Mouse (Mus musculus): ENCODE measurements around the gene Gins3. TPM values are rescaled to one million over a fixed set of nuclear protein-coding genes. Genes with fewer than 3 reads are reported as not detected.

Gene Gins3
- polyA plus RNA-seq (2012; rRNA removed): 7.2 and 9.3 TPM in 2 replicates

GRCm38 (mm10) chr8:95633262-95634062, at the start of gene Gins3:
TSS of gene Gins3 (plus strand) at chr8:95633453.
- DNase-seq: peak; percentile 93
- H3K36me3 ChIP-seq (ENCODE audit: control insufficient read depth, insufficient read depth, low read length): no peaks in the 10 kb centered on the region; the same call in 1 of the 2 replicates
- no peaks in the 10 kb centered on the region for H3K27me3 ChIP-seq (ENCODE audit: control insufficient read depth, insufficient read depth, low read length)
- TF ChIP-seq POLR2A (IDR thresholded peaks at IDR 0.05; ENCODE audit: control insufficient read depth, extremely low read depth, insufficient read depth, low read length, poor library complexity) (peak; percentile 28; the same call in 1 of the 2 replicates), CTCF (IDR thresholded peaks at IDR 0.05; ENCODE audit: borderline replicate concordance, control insufficient read depth, extremely low read depth, insufficient read depth, low read length, poor library complexity) (no peak)
- no peak within 1 kb of the TSS for H3K27ac ChIP-seq (ENCODE audit: control insufficient read depth, insufficient read depth, low read length)
- peak within 1 kb of the TSS; percentile 67 for H3K4me3 ChIP-seq (ENCODE audit: control insufficient read depth, insufficient read depth, low read length)
- WGBS: 2% methylated on average over 52 of the region's 52 CpGs
- peaks cover 6% of the 10 kb centered on the region for H3K4me1 ChIP-seq (replicated peaks; ENCODE audit: control insufficient read depth, insufficient read depth, low read length)

- H3K27me3 ChIP-seq (ENCODE audit: control insufficient read depth, insufficient read depth, low read length): no peaks in the 10 kb centered on the region
- TF ChIP-seq CTCF (IDR thresholded peaks at IDR 0.05; ENCODE audit: borderline replicate concordance, control insufficient read depth, extremely low read depth, insufficient read depth, low read length, poor library complexity) (no peak), POLR2A (IDR thresholded peaks at IDR 0.05; ENCODE audit: control insufficient read depth, extremely low read depth, insufficient read depth, low read length, poor library complexity) (no peak)
- H3K36me3 ChIP-seq (ENCODE audit: control insufficient read depth, insufficient read depth, low read length): no peaks in the 10 kb centered on the region
- no peak for DNase-seq
- H3K4me1 ChIP-seq (replicated peaks; ENCODE audit: control insufficient read depth, insufficient read depth, low read length): no peaks in the 10 kb centered on the region
- 90% methylated on average over 1 of the region's 1 CpGs for WGBS
- H3K27ac ChIP-seq (ENCODE audit: control insufficient read depth, insufficient read depth, low read length): no peak overlapping the region
- no peak overlapping the region for H3K4me3 ChIP-seq (ENCODE audit: control insufficient read depth, insufficient read depth, low read length)
Measured at GRCm38 (mm10) chr8:95587339-95587738, 45.9 kb upstream of the Gins3 start.

GRCm38 (mm10) chr8:95589282-95589681, 44.0 kb upstream of the Gins3 start:
- Histone ChIP-seq H3K36me3 (ENCODE audit: control insufficient read depth, insufficient read depth, low read length) (no peaks in the 10 kb centered on the region), H3K4me1 (replicated peaks; ENCODE audit: control insufficient read depth, insufficient read depth, low read length) (no peaks in the 10 kb centered on the region), H3K4me3 (ENCODE audit: control insufficient read depth, insufficient read depth, low read length) (no peak overlapping the region), H3K27ac (ENCODE audit: control insufficient read depth, insufficient read depth, low read length) (no peak overlapping the region), H3K27me3 (ENCODE audit: control insufficient read depth, insufficient read depth, low read length) (no peaks in the 10 kb centered on the region)
- 84% methylated on average over 10 of the region's 10 CpGs for WGBS
- DNase-seq: no peak
- TF ChIP-seq POLR2A (IDR thresholded peaks at IDR 0.05; ENCODE audit: control insufficient read depth, extremely low read depth, insufficient read depth, low read length, poor library complexity) (no peak), CTCF (IDR thresholded peaks at IDR 0.05; ENCODE audit: borderline replicate concordance, control insufficient read depth, extremely low read depth, insufficient read depth, low read length, poor library complexity) (no peak)

- WGBS: 92% methylated on average over 4 of the region's 4 CpGs
- Histone ChIP-seq H3K27ac (ENCODE audit: control insufficient read depth, insufficient read depth, low read length) (no peak overlapping the region), H3K4me3 (ENCODE audit: control insufficient read depth, insufficient read depth, low read length) (no peak overlapping the region), H3K36me3 (ENCODE audit: control insufficient read depth, insufficient read depth, low read length) (no peaks in the 10 kb centered on the region), H3K4me1 (replicated peaks; ENCODE audit: control insufficient read depth, insufficient read depth, low read length) (no peaks in the 10 kb centered on the region), H3K27me3 (ENCODE audit: control insufficient read depth, insufficient read depth, low read length) (no peaks in the 10 kb centered on the region)
- DNase-seq: no peak
- TF ChIP-seq POLR2A (IDR thresholded peaks at IDR 0.05; ENCODE audit: control insufficient read depth, extremely low read depth, insufficient read depth, low read length, poor library complexity) (no peak), CTCF (IDR thresholded peaks at IDR 0.05; ENCODE audit: borderline replicate concordance, control insufficient read depth, extremely low read depth, insufficient read depth, low read length, poor library complexity) (no peak)
Measured at GRCm38 (mm10) chr8:95590539-95590938, 42.7 kb upstream of the Gins3 start.

GRCm38 (mm10) chr8:95592131-95592780, 41.0 kb upstream of the Gins3 start:
- Histone ChIP-seq H3K4me1 (replicated peaks; ENCODE audit: control insufficient read depth, insufficient read depth, low read length) (no peaks in the 10 kb centered on the region), H3K27ac (ENCODE audit: control insufficient read depth, insufficient read depth, low read length) (no peak overlapping the region), H3K36me3 (ENCODE audit: control insufficient read depth, insufficient read depth, low read length) (no peaks in the 10 kb centered on the region), H3K27me3 (ENCODE audit: control insufficient read depth, insufficient read depth, low read length) (no peaks in the 10 kb centered on the region), H3K4me3 (ENCODE audit: control insufficient read depth, insufficient read depth, low read length) (no peak overlapping the region)
- DNase-seq: no peak
- TF ChIP-seq POLR2A (IDR thresholded peaks at IDR 0.05; ENCODE audit: control insufficient read depth, extremely low read depth, insufficient read depth, low read length, poor library complexity) (no peak), CTCF (IDR thresholded peaks at IDR 0.05; ENCODE audit: borderline replicate concordance, control insufficient read depth, extremely low read depth, insufficient read depth, low read length, poor library complexity) (no peak)
- 23% methylated on average over 12 of the region's 12 CpGs for WGBS

- H3K4me1 ChIP-seq (replicated peaks; ENCODE audit: control insufficient read depth, insufficient read depth, low read length): no peaks in the 10 kb centered on the region
- no peak overlapping the region for H3K27ac ChIP-seq (ENCODE audit: control insufficient read depth, insufficient read depth, low read length)
- WGBS: 94% methylated on average over 7 of the region's 7 CpGs
- no peak for TF ChIP-seq POLR2A (IDR thresholded peaks at IDR 0.05; ENCODE audit: control insufficient read depth, extremely low read depth, insufficient read depth, low read length, poor library complexity)
- TF ChIP-seq CTCF (IDR thresholded peaks at IDR 0.05; ENCODE audit: borderline replicate concordance, control insufficient read depth, extremely low read depth, insufficient read depth, low read length, poor library complexity): no peak
- DNase-seq: no peak
- no peaks in the 10 kb centered on the region for H3K27me3 ChIP-seq (ENCODE audit: control insufficient read depth, insufficient read depth, low read length)
- no peak overlapping the region for H3K4me3 ChIP-seq (ENCODE audit: control insufficient read depth, insufficient read depth, low read length)
- H3K36me3 ChIP-seq (ENCODE audit: control insufficient read depth, insufficient read depth, low read length): no peaks in the 10 kb centered on the region
Measured at GRCm38 (mm10) chr8:95593439-95594393, 39.5 kb upstream of the Gins3 start.
